Mouse (Mus musculus) CH12.LX (cell line): ENCODE results near the gene Insl5. TPM values are rescaled to one million over a fixed set of nuclear protein-coding genes. Genes with fewer than 3 reads are reported as not detected.

Experiments used
- DNase-seq: peaks from one replicate; pipeline ENCODE4 v3.0.0-alpha.2; 2013; ENCODE audit errors: extremely low read depth
- H3K27ac ChIP-seq: 2 replicates; pipeline ENCODE4 v1.5.1; 2012; ENCODE audit warnings: low read depth, mild to moderate bottlenecking, control low read depth, moderate library complexity; ENCODE audit not compliant: insufficient read depth
- H3K27me3 ChIP-seq: replicated peaks from 2 replicates; pipeline ENCODE3; 2012; ENCODE audit warnings: inconsistent platforms
- H3K36me3 ChIP-seq, 2 experiments: replicated peaks in 1 of 2; 2 replicates each; pipeline versions ENCODE3 to v1.6.1; 2012; ENCODE audit warnings: inconsistent platforms in 1 of 2, low read length in 1 of 2, mild to moderate bottlenecking in 1 of 2, mixed read lengths in 1 of 2, moderate library complexity in 1 of 2; ENCODE audit not compliant: control insufficient read depth in 1 of 2, insufficient read depth in 1 of 2
- H3K4me1 ChIP-seq, 2 experiments: 2 replicates each; pipeline ENCODE4 v1.6.1; 2012; ENCODE audit warnings: inconsistent platforms in 1 of 2, moderate library complexity in 1 of 2; ENCODE audit not compliant: insufficient read depth in 2 of 2, control insufficient read depth in 1 of 2
- H3K4me2 ChIP-seq: 2 replicates; pipeline ENCODE4 v1.6.1; 2012; ENCODE audit warnings: low read depth, mild to moderate bottlenecking, control low read depth; ENCODE audit not compliant: poor library complexity, insufficient read depth, severe bottlenecking
- H3K4me3 ChIP-seq, 3 experiments: fragments of 150-350 bp in 1 of 3; sonication (generic) in 1 of 3; replicated peaks in 1 of 3; 2 replicates each; pipeline versions ENCODE3 to v1.5.1; 2011 to 2012; ENCODE audit warnings: low read depth in 2 of 3, low read length in 2 of 3, mild to moderate bottlenecking in 2 of 3, moderate library complexity in 2 of 3, control low read depth in 1 of 3, improper control_type of control experiment in 1 of 3, inconsistent platforms in 1 of 3, mixed read lengths in 1 of 3; ENCODE audit not compliant: poor library complexity in 1 of 3
- H3K79me2 ChIP-seq: replicated peaks from 2 replicates; pipeline ENCODE4 v1.6.1; 2012; ENCODE audit warnings: mild to moderate bottlenecking, moderate library complexity; ENCODE audit not compliant: control insufficient read depth, poor library complexity, insufficient read depth, severe bottlenecking; ENCODE audit errors: extremely low read depth
- H3K9ac ChIP-seq: 2 replicates; pipeline ENCODE4 v1.6.1; 2012; ENCODE audit warnings: low read depth, mild to moderate bottlenecking, control low read depth, moderate library complexity; ENCODE audit not compliant: insufficient read depth
- H3K9me3 ChIP-seq: replicated peaks from 2 replicates; pipeline ENCODE3; 2012; ENCODE audit warnings: low read length, inconsistent platforms, mixed read lengths
- BHLHE40 ChIP-seq: IDR thresholded peaks from 2 replicates; pipeline ENCODE4 v1.6.1; 2011; ENCODE audit warnings: mild to moderate bottlenecking, low read depth, low read length, improper control_type of control experiment
- CTCF ChIP-seq, 2 experiments: IDR thresholded peaks in 1 of 2; conservative IDR thresholded peaks in 1 of 2; 2 replicates each; pipeline ENCODE4 v1.5.1; 2011 to 2012; ENCODE audit warnings: low read depth in 2 of 2, low read length in 2 of 2, improper control_type of control experiment in 1 of 2, inconsistent platforms in 1 of 2, mild to moderate bottlenecking in 1 of 2, moderate library complexity in 1 of 2
- ELF1 ChIP-seq: IDR thresholded peaks from 2 replicates; pipeline ENCODE4 v1.6.1; 2014; ENCODE audit warnings: low read depth, mild to moderate bottlenecking, inconsistent platforms, low read length, improper control_type of control experiment
- EP300 ChIP-seq: IDR thresholded peaks from 2 replicates; pipeline ENCODE4 v1.6.1; 2011; ENCODE audit warnings: low read length, improper control_type of control experiment
- ETS1 ChIP-seq: conservative IDR thresholded peaks from 2 replicates; pipeline ENCODE4 v1.6.1; 2012; ENCODE audit warnings: low read depth, mild to moderate bottlenecking, inconsistent platforms, low read length, improper control_type of control experiment, moderate library complexity
- HCFC1 ChIP-seq: IDR thresholded peaks from 2 replicates; pipeline ENCODE4 v1.6.1; 2012; ENCODE audit warnings: low read depth, mild to moderate bottlenecking, inconsistent platforms, low read length, improper control_type of control experiment
- JUN ChIP-seq: IDR thresholded peaks from 2 replicates; pipeline ENCODE4 v1.6.1; 2011; ENCODE audit warnings: low read depth, mild to moderate bottlenecking, low read length, improper control_type of control experiment, moderate library complexity; ENCODE audit not compliant: insufficient read depth
- KAT2A ChIP-seq: IDR thresholded peaks from 2 replicates; pipeline ENCODE4 v1.6.1; 2012; ENCODE audit warnings: low read length, improper control_type of control experiment, inconsistent platforms; ENCODE audit not compliant: insufficient replicate concordance
- MAFK ChIP-seq: IDR thresholded peaks from 2 replicates; pipeline ENCODE4 v1.6.1; 2011; ENCODE audit warnings: low read length, improper control_type of control experiment; ENCODE audit not compliant: insufficient replicate concordance
- MAZ ChIP-seq: IDR thresholded peaks from 2 replicates; pipeline ENCODE4 v1.6.1; 2012; ENCODE audit warnings: low read depth, mild to moderate bottlenecking, inconsistent platforms, low read length, improper control_type of control experiment, moderate library complexity
- MEF2A ChIP-seq: IDR thresholded peaks from 2 replicates; pipeline ENCODE4 v1.6.1; 2014; ENCODE audit warnings: low read depth, mild to moderate bottlenecking, inconsistent platforms, low read length, improper control_type of control experiment, borderline replicate concordance
- MYC ChIP-seq: IDR thresholded peaks from 2 replicates; pipeline ENCODE4 v1.6.1; 2011; ENCODE audit warnings: low read depth, mild to moderate bottlenecking, improper control_type of control experiment, low read length
- NRF1 ChIP-seq: IDR thresholded peaks from 2 replicates; pipeline ENCODE4 v1.6.1; 2014; ENCODE audit warnings: low read depth, mild to moderate bottlenecking, inconsistent platforms, low read length, improper control_type of control experiment, moderate library complexity
- PAX5 ChIP-seq: IDR thresholded peaks from 2 replicates; pipeline ENCODE4 v1.6.1; 2012; ENCODE audit warnings: low read length, inconsistent platforms, mixed read lengths
- SIN3A ChIP-seq: IDR thresholded peaks from 2 replicates; pipeline ENCODE4 v1.6.1; 2012; ENCODE audit warnings: low read length, improper control_type of control experiment, inconsistent platforms
- TBP ChIP-seq: conservative IDR thresholded peaks from 2 replicates; pipeline ENCODE4 v1.6.1; 2011; ENCODE audit warnings: low read depth, low read length, improper control_type of control experiment
- USF1 ChIP-seq: IDR thresholded peaks from 2 replicates; pipeline ENCODE4 v1.6.1; 2014; ENCODE audit warnings: low read depth, mild to moderate bottlenecking, inconsistent platforms, low read length, improper control_type of control experiment
- ZMIZ1 ChIP-seq: IDR thresholded peaks from 2 replicates; pipeline ENCODE4 v1.6.1; 2012; ENCODE audit warnings: low read depth, mild to moderate bottlenecking, inconsistent platforms, low read length, improper control_type of control experiment
- dilution Hi-C: fragments of 300-500 bp; cut with MboI; formaldehyde crosslinking; loops from 2 replicates; pipeline ENCODE4 v1.14.3; 2020; ENCODE audit warnings: low sequenced_read_pairs; ENCODE audit not compliant: extremely low pct_unique_long_range_greater_than_20kb, extremely low pct_ligation_motif_present
- in situ Hi-C: fragments of 300-500 bp; cut with MboI; formaldehyde crosslinking; loops from 3 replicates; pipeline ENCODE4 v1.14.3; 2019; ENCODE audit warnings: low sequenced_read_pairs, low pct_ligation_motif_present, low pct_unique_long_range_greater_than_20kb, mixed read lengths
- polyA plus RNA-seq: library from polyadenylated mRNA; unstranded; fragments of >175 nt; gene quantifications from 2 replicates; pipeline ENCODE4 v1.2.1, GENCODE M21; 2012; ENCODE audit warnings: low read depth; ENCODE audit not compliant: insufficient read length
- total RNA-seq, 2 experiments: library from RNA; depleted of rRNA; stranded (reverse); fragments of 300-350 nt in 1 of 2; fragments of >200 nt in 1 of 2; gene quantifications; 2 replicates each; pipeline ENCODE4 v1.2.3; 2012 to 2014

Insl5 gene
- total and polyA plus RNA-seq, 3 experiments: not detected

DNA sequence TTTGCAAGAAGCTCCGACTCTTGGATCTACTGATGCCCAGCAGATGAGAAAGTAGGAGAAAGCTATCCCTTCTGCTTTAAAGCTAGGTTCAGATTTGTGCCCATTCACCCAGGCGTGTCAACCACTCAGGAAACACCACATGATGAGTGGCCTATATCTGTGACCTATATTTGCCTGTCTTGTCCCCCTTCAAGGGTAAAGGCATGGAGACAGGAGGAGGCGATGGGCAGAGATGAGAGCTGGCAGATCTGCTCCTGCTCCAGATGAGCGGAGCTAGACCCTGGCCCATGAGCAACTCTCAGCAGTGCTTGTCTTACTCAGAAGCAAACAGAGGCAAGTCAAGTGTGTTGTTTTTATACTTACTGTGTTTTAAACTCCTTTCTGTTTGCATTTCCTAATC is 15.9 kb downstream of the Insl5 start:
- Histone ChIP-seq H3K4me2 (no peak overlapping the region), H3K36me3 (no peaks in the 10 kb centered on the region)
- TF ChIP-seq ETS1 (no peak), MYC (no peak), HCFC1 (no peak)
- TF ChIP-seq, all 38 proteins: peak for 0
- H3K27ac ChIP-seq: no peak overlapping the region
- in situ Hi-C loops: no loop called here
- no peaks in the 10 kb centered on the region for H3K27me3 ChIP-seq
- H3K9ac ChIP-seq: no peak overlapping the region
- H3K9me3 ChIP-seq: no peaks in the 10 kb centered on the region
- no peak for DNase-seq
- peaks cover 2 to 4% of the 10 kb centered on the region in 2 experiments; a peak in 2 of 4 replicates for H3K4me1 ChIP-seq
- dilution Hi-C loops: no loop called here
- H3K79me2 ChIP-seq: no peaks in the 10 kb centered on the region
- H3K4me3 ChIP-seq: no peak overlapping the region

DNA sequence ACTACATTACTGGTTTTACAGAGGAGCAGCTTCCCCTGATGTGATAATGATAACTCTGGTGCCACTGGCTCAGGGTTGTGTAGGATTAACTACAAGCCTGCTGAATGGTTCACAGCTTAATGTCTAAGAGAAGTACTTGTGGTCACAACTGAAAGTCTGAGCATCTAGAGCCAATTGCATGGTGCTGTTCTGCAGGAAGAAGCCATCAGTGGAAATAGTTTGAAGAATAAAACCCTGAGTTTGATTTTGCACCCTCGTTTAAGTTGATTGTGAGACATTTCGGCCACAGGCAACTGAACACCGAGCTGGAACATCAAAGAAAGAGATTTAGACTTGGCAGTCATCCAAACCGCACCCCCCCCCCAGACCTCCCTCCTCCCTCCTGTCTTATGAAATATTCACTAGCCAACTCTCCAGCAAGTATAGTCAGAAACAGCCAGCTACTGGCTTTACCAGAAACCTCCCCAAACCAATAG is 19.7 kb downstream of the Insl5 start:
- Histone ChIP-seq H3K79me2 (no peaks in the 10 kb centered on the region), H3K9ac (no peak overlapping the region), H3K36me3 (no peaks in the 10 kb centered on the region), H3K27ac (no peak overlapping the region)
- dilution Hi-C loops: no loop called here
- DNase-seq: no peak
- TF ChIP-seq CTCF (conservative IDR thresholded peaks at IDR 0.05 in 1 of 2, IDR thresholded peaks at IDR 0.05 in 1 of 2; ENCODE audit: low read depth in 2 of 2, low read length in 2 of 2) (no peak), KAT2A (no peak), EP300 (no peak), BHLHE40 (no peak), JUN (no peak), PAX5 (no peak), SIN3A (no peak), USF1 (no peak), NRF1 (no peak), MAFK (no peak), MAZ (no peak), MEF2A (no peak)
- TF ChIP-seq, all 38 proteins: peak for 0
- Histone ChIP-seq H3K9me3 (no peaks in the 10 kb centered on the region), H3K27me3 (no peaks in the 10 kb centered on the region), H3K4me2 (no peak overlapping the region), H3K4me1 (peaks cover 2 to 4% of the 10 kb centered on the region in 2 experiments; a peak in 2 of 4 replicates), H3K4me3 (no peak overlapping the region)
- in situ Hi-C loops: no loop called here

DNA sequence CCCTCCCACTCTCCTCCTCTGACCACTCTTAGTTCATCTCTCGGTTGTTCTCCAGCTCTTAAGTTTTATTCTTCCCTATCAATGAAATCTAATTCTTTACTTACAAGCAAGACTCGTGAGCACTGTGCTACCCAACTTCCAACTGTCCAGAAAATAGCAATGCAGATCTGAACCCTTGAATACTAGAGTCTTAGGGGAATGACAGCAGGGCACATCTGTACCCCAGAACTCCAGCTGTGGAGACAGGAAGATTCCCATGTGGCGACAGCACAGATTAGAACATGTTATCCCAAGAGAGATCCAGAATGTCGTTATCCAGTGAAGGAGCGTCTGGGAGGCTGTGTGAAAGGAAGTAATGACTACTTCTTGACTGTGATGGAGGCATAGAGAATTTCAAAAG is 20.4 kb downstream of the Insl5 start:
- Histone ChIP-seq H3K4me3 (no peak overlapping the region), H3K36me3 (no peaks in the 10 kb centered on the region), H3K79me2 (no peaks in the 10 kb centered on the region), H3K27me3 (no peaks in the 10 kb centered on the region), H3K9me3 (no peaks in the 10 kb centered on the region), H3K9ac (no peak overlapping the region), H3K4me2 (no peak overlapping the region), H3K27ac (no peak overlapping the region), H3K4me1 (peaks cover 2 to 4% of the 10 kb centered on the region in 2 experiments; a peak in 2 of 4 replicates)
- TF ChIP-seq HCFC1: no peak
- TF ChIP-seq ZMIZ1: no peak
- TF ChIP-seq NRF1: no peak
- TF ChIP-seq TBP: no peak
- TF ChIP-seq MEF2A: no peak
- no peak for TF ChIP-seq ELF1
- no peak for DNase-seq
- in situ Hi-C loops: no loop called here
- dilution Hi-C loops: no loop called here
